Comparison of ENCODE assay signal across 15 mouse cellular contexts in genomic region chr5:53108026-53108425, GRCm38 (mm10).
"Had no signal": no experiment of that assay in that cellular context is flagged by ENCODE, and none has a peak within 500 bp of the region (broad histone marks: within the 10 kb centered on the region; RNA-seq: fewer than 3 reads in every experiment).

No protein-coding gene starts in this region.

- H3K9me3 ChIP-seq: limb, embryonic 10.5 days; neural tube, embryonic 15.5 days had no signal

- H3K4me3 ChIP-seq: left cerebral cortex, adult 2 months; limb, embryonic 10.5 days; liver, embryonic 12.5 days; midbrain, embryonic 10.5 days; myocyte; neural tube, embryonic 15.5 days had no signal

- H3K4me2 ChIP-seq: liver, embryonic 12.5 days; lung, embryonic 14.5 days; neural tube, embryonic 15.5 days had no signal

- H3K27ac ChIP-seq: left cerebral cortex, adult 2 months; limb, embryonic 10.5 days; liver, embryonic 12.5 days; midbrain, embryonic 10.5 days; neural tube, embryonic 15.5 days had no signal

- H3K27me3 ChIP-seq: liver, embryonic 12.5 days; neural tube, embryonic 15.5 days had no signal

- ATAC-seq: inflammation-experienced regulatory T-cells, adult 6 months; liver, embryonic 12.5 days had no signal

- H3K36me3 ChIP-seq: limb, embryonic 10.5 days; liver, embryonic 12.5 days; midbrain, embryonic 10.5 days had no signal

- H3K4me1 ChIP-seq: limb, embryonic 10.5 days; liver, embryonic 12.5 days had no signal

- H3K9ac ChIP-seq: liver, embryonic 12.5 days; lung, embryonic 14.5 days; neural tube, embryonic 15.5 days had no signal

- DNase-seq: lung, postnatal 10 days; lung, postnatal 4 days; midbrain, embryonic 14.5 days; right cerebral cortex, adult 18-20 months; spleen, adult 18-20 months; thymus, adult 18-20 months; thymus, postnatal 14 days had no signal
